Mouse (Mus musculus) mouse embryonic stem cell (cell line): ENCODE data around the gene Tpd52l2.
"Not testable (repeated sequence)": the region's sequence is repeated elsewhere in the genome, so short reads cannot be mapped to it uniquely, and the experiment has no call there.

Experiments used
- in situ Hi-C, 2 experiments: fragments of 300-500 bp; cut with MboI; formaldehyde crosslinking; loops; 1 replicate in 1 of 2; 3 replicates in 1 of 2; pipeline ENCODE4 v1.14.3; 2019 to 2020; ENCODE audit warnings: low sequenced_read_pairs in 2 of 2, low pct_unique_long_range_greater_than_20kb in 1 of 2, mixed read lengths in 1 of 2; ENCODE audit not compliant: unreplicated experiment in 1 of 2

Gene Tpd52l2

GRCm38 (mm10) chr2:181484456-181485233, 12.3 kb upstream of the Tpd52l2 start:
- in situ Hi-C loops, result no loop called here

- in situ Hi-C loops, result no loop called here
Observed at GRCm38 (mm10) chr2:181485741-181486140, 11.2 kb upstream of the Tpd52l2 start.

- in situ Hi-C loops, result no loop called here
Observed at GRCm38 (mm10) chr2:181487338-181488277, 9.3 kb upstream of the Tpd52l2 start.

GRCm38 (mm10) chr2:181491432-181492205, 5.3 kb upstream of the Tpd52l2 start:
- in situ Hi-C loops, result no loop called here

- in situ Hi-C loops, result no loop called here
Observed at GRCm38 (mm10) chr2:181492206-181492605, 4.7 kb upstream of the Tpd52l2 start.

- in situ Hi-C loops, result no loop called here
Observed at GRCm38 (mm10) chr2:181493156-181493927, 3.6 kb upstream of the Tpd52l2 start, which contains the start of gene Abhd16b. Gene Abhd16b (plus strand): TSS chr2:181493206.

- in situ Hi-C loops, result no loop called here
Observed at GRCm38 (mm10) chr2:181494266-181494945, 2.5 kb upstream of the Tpd52l2 start.

GRCm38 (mm10) chr2:181495845-181496244, 1.1 kb upstream of the Tpd52l2 start:
- in situ Hi-C loops, result not testable (repeated sequence)

- in situ Hi-C loops, result no loop called here
Observed at GRCm38 (mm10) chr2:181496281-181496680, 661 bp upstream of the Tpd52l2 start.

- in situ Hi-C loops, result no loop called here
Observed at GRCm38 (mm10) chr2:181497548-181497875, 570 bp downstream of the Tpd52l2 start.

- in situ Hi-C loops, result no loop called here
Observed at GRCm38 (mm10) chr2:181498644-181499043, 1.7 kb downstream of the Tpd52l2 start.

- in situ Hi-C loops, result no loop called here
Observed at GRCm38 (mm10) chr2:181509191-181509590, 12.2 kb downstream of the Tpd52l2 start.

- in situ Hi-C loops, result no loop called here
Observed at GRCm38 (mm10) chr2:181511231-181511630, 14.3 kb downstream of the Tpd52l2 start.

GRCm38 (mm10) chr2:181519201-181519600, 22.3 kb downstream of the Tpd52l2 start:
- in situ Hi-C loops, result no loop called here

GRCm38 (mm10) chr2:181520118-181520935, 23.4 kb downstream of the Tpd52l2 start, which contains the start of gene Dnajc5:
Gene Dnajc5 (plus strand): TSS chr2:181520485.
- in situ Hi-C loops, result no loop called here

GRCm38 (mm10) chr2:181520936-181521227, 23.9 kb downstream of the Tpd52l2 start:
- in situ Hi-C loops, result no loop called here

- in situ Hi-C loops, result no loop called here
Observed at GRCm38 (mm10) chr2:181521491-181521890, 24.5 kb downstream of the Tpd52l2 start.
